Mouse (Mus musculus): ENCODE data around the gene Gdi2.
A peak's percentile ranks its signal among the peaks of the same experiment; 100 is the strongest.

The Gdi2 gene

DNA sequence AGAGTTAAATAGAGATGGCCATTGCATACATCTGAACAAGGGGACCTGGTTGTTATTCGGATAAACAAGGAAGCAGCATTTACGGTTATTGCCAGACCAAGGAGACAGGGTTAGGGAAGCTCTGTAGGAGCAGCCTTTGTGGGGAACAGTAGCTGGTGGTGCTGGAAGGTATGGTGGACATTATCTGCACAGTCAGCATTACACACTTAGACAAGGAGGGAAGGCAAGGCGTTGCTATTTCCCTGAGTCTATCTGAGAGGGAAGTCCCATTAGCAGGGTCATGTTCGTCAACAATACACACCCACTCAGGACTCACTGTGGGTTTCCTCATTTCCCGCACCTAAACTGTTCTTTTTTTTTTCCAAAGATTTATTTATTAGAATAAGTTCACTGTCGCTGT, 10.0 kb downstream of the Gdi2 start:
- DNase-seq: no peak

DNA sequence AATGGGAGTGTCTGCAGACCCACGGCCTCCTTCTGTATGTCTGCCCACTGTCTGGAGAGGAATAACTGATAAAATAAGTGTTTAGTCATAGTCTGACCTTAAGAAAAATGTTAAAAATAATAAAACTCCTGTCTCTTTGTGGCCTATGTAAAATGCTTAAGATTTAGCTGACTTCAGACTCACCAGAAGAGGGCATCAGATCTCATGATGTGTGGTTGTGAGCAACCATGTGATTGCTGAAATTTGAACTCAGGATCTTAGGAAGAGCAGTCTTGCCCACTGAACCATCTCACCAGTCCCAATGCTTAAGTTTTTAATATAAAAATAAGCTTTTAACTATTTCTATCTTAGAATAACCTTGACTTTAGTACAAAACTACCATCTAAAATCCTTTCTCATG, 25.3 kb downstream of the Gdi2 start:
- DNase-seq: no peak

DNA sequence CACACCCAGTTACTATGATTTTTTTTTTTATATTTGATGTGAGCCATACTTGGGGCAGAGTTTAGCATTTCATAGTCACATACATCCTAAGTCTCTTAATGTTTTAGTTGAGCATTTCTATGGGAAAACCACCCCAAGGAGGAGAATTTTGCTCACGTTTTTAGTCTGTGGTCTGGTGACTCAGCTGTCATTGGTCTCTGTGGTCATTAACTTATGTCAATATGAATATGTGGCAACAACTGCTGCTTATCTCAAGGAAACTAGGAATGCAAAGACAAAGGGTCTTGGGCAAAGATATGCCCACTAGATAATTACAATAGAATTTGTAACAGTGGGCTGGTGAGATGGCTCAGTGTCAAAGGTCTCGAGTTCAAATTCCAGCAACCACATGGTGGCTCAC, 26.1 kb downstream of the Gdi2 start:
- no peak for DNase-seq

DNA sequence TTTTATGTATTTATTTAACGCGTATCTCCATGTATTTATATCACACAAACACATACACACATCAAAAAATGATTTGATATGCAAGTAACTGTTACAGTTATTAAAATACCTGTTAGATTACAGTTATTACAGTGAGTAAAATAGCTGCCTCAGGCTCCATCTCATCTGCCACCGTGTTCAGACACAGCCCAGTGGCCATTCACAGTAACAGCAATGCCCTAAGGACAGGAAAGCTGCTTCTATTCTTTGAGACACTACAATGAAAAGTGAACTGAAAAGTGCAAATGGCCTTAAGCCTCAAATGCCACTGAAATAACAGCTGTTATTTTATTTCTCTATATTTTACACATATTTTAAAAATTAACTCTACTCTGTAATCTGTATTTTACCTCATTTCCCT, 52.9 kb downstream of the Gdi2 start:
- DNase-seq: no peak

DNA sequence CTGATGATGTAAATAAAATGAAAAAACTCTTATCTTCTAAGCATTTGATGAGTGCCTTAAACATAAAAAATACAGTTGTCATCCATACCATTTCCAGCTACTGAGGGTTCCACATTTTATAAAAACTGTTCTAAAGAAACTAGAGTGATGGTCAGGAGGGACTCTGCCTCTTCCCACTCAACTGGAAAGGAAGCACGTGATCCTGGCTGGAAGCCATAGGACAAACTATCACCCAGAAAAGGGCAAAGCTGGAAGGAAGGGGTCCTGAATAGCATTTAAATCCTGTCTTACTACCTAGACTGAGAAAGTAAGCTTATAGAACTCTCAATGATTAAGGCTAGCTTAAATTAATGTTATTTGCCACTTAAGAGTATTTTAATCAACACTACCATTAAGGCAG, 56.4 kb downstream of the Gdi2 start:
- DNase-seq: no peak

DNA sequence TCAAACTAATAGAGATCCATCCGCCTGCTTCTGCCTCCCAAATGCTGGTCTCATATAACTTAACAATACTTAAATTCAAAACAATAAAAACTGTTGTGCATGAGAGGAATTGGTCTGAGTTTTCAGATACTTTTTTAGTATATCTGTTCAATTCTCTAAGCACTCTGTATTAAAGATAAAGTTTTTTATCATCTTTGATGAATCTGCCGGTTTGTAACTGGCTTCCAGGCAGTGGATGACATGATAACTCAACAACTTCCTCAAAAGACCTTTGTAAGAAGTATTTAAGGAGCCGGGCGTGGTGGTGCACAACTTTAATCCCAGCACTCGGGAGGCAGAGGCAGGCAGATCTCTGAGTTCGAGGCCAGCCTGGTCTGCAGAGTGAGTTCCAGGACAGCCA, 58.4 kb downstream of the Gdi2 start:
- DNase-seq: no peak

DNA sequence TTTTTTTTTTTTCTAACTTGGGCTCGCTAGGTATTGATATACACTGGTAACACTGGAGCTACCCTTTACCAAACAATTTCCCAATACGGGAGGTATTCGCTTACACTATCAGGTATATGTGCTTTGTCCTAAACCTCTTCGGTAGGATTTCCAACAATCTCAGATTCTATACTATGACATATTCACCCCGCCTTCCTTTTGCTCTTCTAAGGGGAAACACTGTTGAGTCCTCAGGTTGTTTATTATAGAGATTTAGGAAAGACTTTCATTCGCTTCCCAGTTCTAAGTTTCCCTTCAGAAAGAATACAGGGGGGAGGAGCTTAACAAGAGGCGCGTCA, 71.9 kb downstream of the Gdi2 start:
- DNase-seq: no peak

DNA sequence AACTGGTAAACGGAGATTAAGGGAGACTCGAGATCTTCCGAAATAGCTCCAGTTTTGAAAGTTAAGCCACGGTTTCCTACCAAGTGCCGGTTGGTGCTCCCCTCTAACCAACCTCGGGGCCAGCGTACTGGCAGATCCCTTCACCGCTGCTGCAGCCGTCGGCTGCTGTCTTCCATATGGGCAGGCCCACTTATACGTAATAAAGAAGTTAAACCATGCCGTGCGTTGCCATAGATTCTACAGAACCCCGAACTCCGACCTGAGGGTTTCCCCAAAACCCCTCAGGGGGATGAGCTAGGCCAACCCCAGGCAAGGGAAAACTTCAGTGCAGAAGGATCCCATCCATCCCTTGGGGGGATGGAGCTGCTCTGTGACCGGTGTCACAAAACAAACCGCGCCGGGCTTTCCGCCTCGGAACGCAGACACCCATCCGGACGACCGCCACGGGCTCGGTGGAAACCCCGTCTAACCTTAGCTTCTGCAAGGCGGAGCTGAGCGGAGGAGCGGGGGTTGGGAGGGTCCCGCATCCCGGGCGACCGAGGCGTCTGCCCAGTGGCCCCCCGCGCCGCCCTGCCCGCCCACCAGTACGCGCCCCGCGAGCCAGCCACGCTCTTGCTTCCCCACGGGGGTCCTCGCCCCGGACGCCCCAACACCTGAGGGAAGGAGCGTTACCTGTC, 72.4 kb downstream of the Gdi2 start:
- no peak for DNase-seq

DNA sequence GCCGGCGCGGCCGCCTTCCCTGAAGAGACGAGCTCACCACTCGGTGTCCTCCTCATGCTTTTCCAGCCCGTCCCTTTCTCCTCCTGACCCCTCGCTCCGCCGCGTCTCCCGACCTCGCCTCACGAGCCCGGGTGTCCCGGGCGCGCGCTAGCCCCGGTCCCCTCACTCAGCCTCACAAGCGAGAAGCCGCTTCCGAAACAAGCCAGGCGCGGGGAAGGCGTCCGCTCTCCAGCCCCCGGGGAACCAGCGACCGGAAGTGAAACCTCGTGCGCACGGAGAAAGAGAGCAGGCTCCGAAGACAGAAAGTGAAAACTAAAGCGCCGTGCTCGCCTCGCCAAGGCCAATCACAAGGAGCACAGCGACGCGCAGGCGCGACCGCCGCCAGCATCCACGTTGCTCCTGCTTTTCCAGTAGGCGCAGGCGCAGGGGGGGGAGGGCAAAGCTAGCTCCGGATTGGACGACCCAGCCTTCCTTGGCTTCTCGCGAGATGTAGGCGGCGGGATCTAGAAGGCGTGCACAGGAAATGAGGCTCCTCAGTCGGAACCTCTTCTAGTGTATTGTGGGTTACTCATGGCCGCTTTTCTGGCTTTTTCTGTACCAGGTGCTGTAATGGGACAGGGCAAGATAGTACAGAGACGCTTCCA, 73.1 kb downstream of the Gdi2 start, which contains the start of gene Fam208b:
Fam208b (minus strand) TSS at position 314 of the 644 bp plus-strand sequence.
- DNase-seq: peak; percentile 98

All from lung, postnatal 14 days (tissue).